Mouse (Mus musculus) forebrain, embryonic 16.5 days (tissue): ENCODE data around the gene Arl5a. TPM values are rescaled to one million over a fixed set of nuclear protein-coding genes. Genes with fewer than 3 reads are reported as not detected.

Experiments
- ATAC-seq: fragments of 200-750 bp; cut with Nextera tagmentation; 2 replicates; pipeline ENCODE4 v1.8.0; 2017; ENCODE audit warnings: mild to moderate bottlenecking, moderate library complexity
- H3K27ac ChIP-seq: fragments of 300-500 bp; sonication (generic); 2 replicates; pipeline ENCODE4 v1.5.1; 2014; ENCODE audit warnings: low read length, control low read depth
- H3K27me3 ChIP-seq: fragments of 300-500 bp; sonication (generic); replicated peaks from 2 replicates; pipeline ENCODE4 v1.6.1; 2014; ENCODE audit warnings: low read length; ENCODE audit not compliant: control insufficient read depth, insufficient read depth
- H3K36me3 ChIP-seq: fragments of 300-500 bp; sonication (generic); 2 replicates; pipeline ENCODE4 v1.6.1; 2014; ENCODE audit not compliant: control insufficient read depth, insufficient read depth
- H3K4me1 ChIP-seq: fragments of 300-500 bp; sonication (generic); replicated peaks from 2 replicates; pipeline ENCODE4 v1.6.1; 2014; ENCODE audit warnings: low read length; ENCODE audit not compliant: control insufficient read depth, insufficient read depth
- H3K4me2 ChIP-seq: fragments of 300-500 bp; sonication (generic); 2 replicates; pipeline ENCODE4 v1.6.1; 2014; ENCODE audit warnings: mild to moderate bottlenecking, low read length, control low read depth
- H3K4me3 ChIP-seq: fragments of 300-500 bp; sonication (generic); replicated peaks from 2 replicates; pipeline ENCODE4 v1.5.1; 2014; ENCODE audit warnings: mild to moderate bottlenecking, low read length, control low read depth
- H3K9ac ChIP-seq: fragments of 300-500 bp; sonication (generic); replicated peaks from 2 replicates; pipeline ENCODE4 v1.6.1; 2014; ENCODE audit warnings: low read depth, low read length, control low read depth
- H3K9me3 ChIP-seq: fragments of 300-500 bp; sonication (generic); 2 replicates; pipeline ENCODE4 v1.6.1; 2016; ENCODE audit warnings: low read length; ENCODE audit not compliant: control insufficient read depth
- WGBS: fragments of 180-500 bp; shearing (Covaris S2); extraction: QIAGEN DNeasy Blood & Tissue Kit; methylation state at CpG from one replicate; pipeline ENCODE4 v1.1.7; 2014; 5-methylcytosine and 5-hydroxymethylcytosine counted together
- polyA plus RNA-seq: library from polyadenylated mRNA; unstranded; fragments of >200 nt; fragmentation: Nextera tagmentation; extraction: Ambion mirVana; gene quantifications from 2 replicates; pipeline ENCODE4 v1.2.1, GENCODE M21; 2015

Gene Arl5a
- polyA plus RNA-seq, 1 experiment from 2014 or later: 50.6 TPM

DNA sequence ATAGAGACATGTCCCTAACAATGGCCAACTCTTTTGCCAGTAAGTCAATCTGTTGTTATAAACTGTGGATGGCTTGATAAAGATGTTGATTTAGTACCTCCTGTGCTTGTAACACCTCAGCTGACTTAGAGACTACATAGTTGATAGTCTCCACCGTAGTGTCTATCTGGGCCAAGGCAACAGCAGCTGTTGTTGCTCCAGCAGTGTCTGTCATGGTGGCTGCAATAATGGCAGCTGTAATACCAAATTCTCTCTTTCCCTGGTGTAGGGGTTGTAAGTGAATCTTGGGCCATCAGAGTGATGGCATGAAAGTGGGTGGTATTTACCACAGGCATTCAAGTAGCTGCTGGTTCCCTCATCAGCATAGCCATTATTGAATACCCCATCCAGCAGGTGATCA is 73.7 kb downstream of the Arl5a start:
- no peaks in the 10 kb centered on the region for H3K27me3 ChIP-seq
- 93% methylated on average over 1 of the region's 1 CpGs for WGBS

More for the DNA sequence above, 73.7 kb downstream of the Arl5a start:
- no peak overlapping the region for H3K27ac ChIP-seq
- H3K36me3 ChIP-seq: no peaks in the 10 kb centered on the region
- H3K9ac ChIP-seq: no peak overlapping the region
- no peaks in the 10 kb centered on the region for H3K9me3 ChIP-seq
- H3K4me1 ChIP-seq: no peaks in the 10 kb centered on the region
- no peak for ATAC-seq
- H3K4me3 ChIP-seq: no peak overlapping the region
- H3K4me2 ChIP-seq: no peak overlapping the region

Other genes with a start within 250 kb of the Arl5a start
- 6.4 and 10.5 TPM in 2 replicates for gene Neb, start 46.4 kb downstream of the Arl5a start, polyA plus RNA-seq